Mouse (Mus musculus) embryonic stem cell, embryonic (primary cell): ENCODE results near the gene Spaar.

Experiments
- CTCF ChIA-PET, 4 experiments: fragments of 300-600 bp in 2 of 4; fragments of 350-600 bp in 2 of 4; sonication (Branson Sonifier 250); formaldehyde crosslinking; loops; one replicate each; lab custom pipeline; 2022; ENCODE audit warnings: inconsistent platforms in 2 of 4; lab: Charles Lee
- POLR2A ChIA-PET, 4 experiments: fragments of 300-600 bp in 2 of 4; fragments of 350-600 bp in 2 of 4; sonication (Branson Sonifier 250); formaldehyde crosslinking; loops; one replicate each; lab custom pipeline; 2022; ENCODE audit warnings: antibody characterized with exemption in 4 of 4, inconsistent platforms in 1 of 4; lab: Charles Lee

Gene Spaar

GRCm38 (mm10) chr4:43729794-43730550, at the start of gene Spaar:
Gene Spaar, plus strand, starts transcription at chr4:43730034.
- ChIA-PET CTCF (interaction anchor here (0.5 to 2.1 kb wide), 24 partner anchors 9 to 940 kb away, joined by 3 to 16 read pairs (median 4); partner anchors contain the start of gene Arhgef39 (in 1 of the 4)), POLR2A (interaction anchor here in 2 of 4 experiments (0.6 to 1.2 kb wide), 2 partner anchors 10 to 732 kb away, joined by 3 to 4 read pairs; no protein-coding TSS in a partner anchor)

- POLR2A ChIA-PET: no interaction called here
- CTCF ChIA-PET: interaction anchor here in 3 of 4 experiments (0.9 to 1.2 kb wide), 4 partner anchors 14 to 18 kb away, joined by 3 to 9 read pairs (median 4); no protein-coding TSS in a partner anchor
These were observed 39.8 kb upstream of the Spaar start for GRCm38 (mm10) chr4:43690021-43690420.

- ChIA-PET CTCF (interaction anchor here (0.6 to 1.6 kb wide), 5 partner anchors 13 to 54 kb away, joined by 3 to 9 read pairs (median 3); no protein-coding TSS in a partner anchor), POLR2A (interaction anchor here in 2 of 4 experiments (0.6 to 1.2 kb wide), 2 partner anchors 56 to 252 kb away, joined by 3 read pairs; no protein-coding TSS in a partner anchor)
These were observed 38.8 kb upstream of the Spaar start for GRCm38 (mm10) chr4:43691026-43691425.

- POLR2A ChIA-PET: interaction anchor here in 1 of 4 experiments (1.2 kb wide), 1 partner anchor 9 kb away, joined by 4 read pairs; no protein-coding TSS in a partner anchor
- CTCF ChIA-PET: interaction anchor here in 3 of 4 experiments (0.6 to 1.4 kb wide), 4 partner anchors 10 to 66 kb away, joined by 3 to 5 read pairs (median 4); no protein-coding TSS in a partner anchor
These were observed 36.0 kb upstream of the Spaar start for GRCm38 (mm10) chr4:43693806-43694241.

GRCm38 (mm10) chr4:43694439-43695248, 35.2 kb upstream of the Spaar start:
- ChIA-PET CTCF (interaction anchor here (0.5 to 2.5 kb wide), 19 partner anchors 9 to 972 kb away, joined by 3 to 10 read pairs (median 4); no protein-coding TSS in a partner anchor), POLR2A (interaction anchor here in 2 of 4 experiments (0.7 to 1.9 kb wide), 6 partner anchors 8 to 48 kb away, joined by 3 to 10 read pairs (median 3); no protein-coding TSS in a partner anchor)

- POLR2A ChIA-PET: interaction anchor here in 2 of 4 experiments (0.7 to 1.9 kb wide), 7 partner anchors 8 to 48 kb away, joined by 3 to 10 read pairs (median 3); no protein-coding TSS in a partner anchor
- CTCF ChIA-PET: interaction anchor here (0.5 to 2.5 kb wide), 19 partner anchors 8 to 971 kb away, joined by 3 to 10 read pairs (median 3); no protein-coding TSS in a partner anchor
These were observed 34.6 kb upstream of the Spaar start for GRCm38 (mm10) chr4:43695249-43695671.

- CTCF ChIA-PET: interaction anchor here in 3 of 4 experiments (0.6 to 2.5 kb wide), 5 partner anchors 11 to 437 kb away, joined by 3 to 10 read pairs (median 4); no protein-coding TSS in a partner anchor
- POLR2A ChIA-PET: interaction anchor here in 1 of 4 experiments (1.5 kb wide), 1 partner anchor 8 kb away, joined by 3 read pairs; no protein-coding TSS in a partner anchor
These were observed 33.3 kb upstream of the Spaar start for GRCm38 (mm10) chr4:43696561-43696960.

GRCm38 (mm10) chr4:43700707-43701106, 29.1 kb upstream of the Spaar start, which contains the start of gene Olfr70:
Gene Olfr70, minus strand, starts transcription at chr4:43700807.
- CTCF ChIA-PET: interaction anchor here in 1 of 4 experiments (1.0 kb wide), 1 partner anchor 29 kb away, joined by 3 read pairs; no protein-coding TSS in a partner anchor
- POLR2A ChIA-PET: no interaction called here

- ChIA-PET CTCF (interaction anchor here (0.5 to 3.2 kb wide), 31 partner anchors 8 to 565 kb away, joined by 3 to 23 read pairs (median 4); partner anchors contain the start of gene Npr2 (in 1 of the 4)), POLR2A (no interaction called here)
These were observed 26.4 kb upstream of the Spaar start for GRCm38 (mm10) chr4:43703439-43703838.

GRCm38 (mm10) chr4:43703851-43704250, 26.0 kb upstream of the Spaar start:
- POLR2A ChIA-PET: interaction anchor here in 1 of 4 experiments (0.7 kb wide), 1 partner anchor 187 kb away, joined by 3 read pairs; no protein-coding TSS in a partner anchor

GRCm38 (mm10) chr4:43705991-43706390, 23.8 kb upstream of the Spaar start:
- CTCF ChIA-PET: interaction anchor here in 2 of 4 experiments (0.6 to 1.3 kb wide), 3 partner anchors 76 to 185 kb away, joined by 3 to 4 read pairs (median 3); no protein-coding TSS in a partner anchor
- POLR2A ChIA-PET: interaction anchor here in 1 of 4 experiments (1.2 kb wide), 1 partner anchor 14 kb away, joined by 6 read pairs; no protein-coding TSS in a partner anchor

More at GRCm38 (mm10) chr4:43703851-43704250, 26.0 kb upstream of the Spaar start:
- CTCF ChIA-PET: interaction anchor here (0.5 to 3.2 kb wide), 32 partner anchors 8 to 565 kb away, joined by 3 to 23 read pairs (median 4); partner anchors contain the start of gene Npr2 (in 1 of the 4)

GRCm38 (mm10) chr4:43709869-43710268, 20.0 kb upstream of the Spaar start, which contains the start of gene Olfr71:
Gene Olfr71, minus strand, starts transcription at chr4:43710255.
- CTCF ChIA-PET: interaction anchor here (0.6 to 1.3 kb wide), 10 partner anchors 19 to 403 kb away, joined by 3 to 14 read pairs (median 4); no protein-coding TSS in a partner anchor
- POLR2A ChIA-PET: interaction anchor here in 2 of 4 experiments (0.7 kb wide), 2 partner anchors 148 to 250 kb away, joined by 6 to 7 read pairs; partner anchors contain the start of gene Creb3 (in 1 of the 2)

GRCm38 (mm10) chr4:43711821-43712220, 18.0 kb upstream of the Spaar start:
- POLR2A ChIA-PET: interaction anchor here in 2 of 4 experiments (0.7 to 1.0 kb wide), 5 partner anchors 31 to 177 kb away, joined by 3 to 8 read pairs (median 3); partner anchors contain the start of genes Gba2 (in 1 of the 2) and Rgp1 (in 1 of the 2)
- CTCF ChIA-PET: interaction anchor here (0.6 to 2.8 kb wide), 44 partner anchors 8 to 283 kb away, joined by 3 to 26 read pairs (median 4); partner anchors contain the start of genes Npr2 (in 3 of the 4), Ccdc107 (in 1 of the 4), Fam166b (in 1 of the 4) and Gba2 (in 1 of the 4)

- POLR2A ChIA-PET: interaction anchor here in 2 of 4 experiments (0.7 to 1.5 kb wide), 2 partner anchors 39 to 42 kb away, joined by 3 read pairs; no protein-coding TSS in a partner anchor
- CTCF ChIA-PET: interaction anchor here (0.6 to 2.8 kb wide), 10 partner anchors 8 to 109 kb away, joined by 3 to 26 read pairs (median 4); partner anchors contain the start of gene Npr2 (in 1 of the 4)
These were observed 16.1 kb upstream of the Spaar start for GRCm38 (mm10) chr4:43713652-43714219.

GRCm38 (mm10) chr4:43720491-43721228, 9.2 kb upstream of the Spaar start:
- ChIA-PET CTCF (interaction anchor here (0.6 to 1.5 kb wide), 13 partner anchors 8 to 339 kb away, joined by 3 to 7 read pairs (median 4); partner anchors contain the start of gene Rusc2 (in 1 of the 4)), POLR2A (interaction anchor here in 3 of 4 experiments (0.5 to 1.8 kb wide), 8 partner anchors 10 to 348 kb away, joined by 3 to 6 read pairs (median 4); no protein-coding TSS in a partner anchor)
